Mouse (Mus musculus) MEL (cell line): ENCODE measurements around the gene Tas2r143. TPM values are rescaled to one million over a fixed set of nuclear protein-coding genes. Genes with fewer than 3 reads are reported as not detected.

Experiments
- DNase-seq: peaks from one replicate; pipeline ENCODE4 v3.0.0; 2011; ENCODE audit warnings: low read depth, low spot score
- H3K27ac ChIP-seq: 2 replicates; pipeline ENCODE4 v1.5.1; 2012; ENCODE audit warnings: low read depth, mild to moderate bottlenecking, control low read depth, low read length, moderate library complexity; ENCODE audit not compliant: control insufficient read depth
- H3K27me3 ChIP-seq, 2 experiments: fragments of 150-350 bp in 1 of 2; sonication (generic) in 1 of 2; 2 replicates each; pipeline ENCODE4 v1.6.1; 2012; ENCODE audit warnings: low read length in 2 of 2, mild to moderate bottlenecking in 2 of 2, improper control_type of control experiment in 1 of 2, moderate library complexity in 1 of 2; ENCODE audit not compliant: insufficient read depth in 2 of 2, control insufficient read depth in 1 of 2
- H3K36me3 ChIP-seq, 2 experiments: 2 replicates each; pipeline ENCODE4 v1.6.1; 2012 to 2014; ENCODE audit warnings: low read length in 2 of 2, improper control_type of control experiment in 1 of 2, inconsistent platforms in 1 of 2, mild to moderate bottlenecking in 1 of 2; ENCODE audit not compliant: insufficient read depth in 2 of 2, control insufficient read depth in 1 of 2
- H3K4me1 ChIP-seq, 2 experiments: fragments of 150-350 bp in 1 of 2; sonication (generic) in 1 of 2; 2 replicates each; pipeline ENCODE4 v1.6.1; 2012; ENCODE audit warnings: low read length in 2 of 2, improper control_type of control experiment in 1 of 2, mild to moderate bottlenecking in 1 of 2; ENCODE audit not compliant: insufficient read depth in 2 of 2, control insufficient read depth in 1 of 2
- H3K4me3 ChIP-seq, 2 experiments: fragments of 150-350 bp in 1 of 2; sonication (generic) in 1 of 2; 2 replicates each; pipeline ENCODE4 v1.5.1; 2012; ENCODE audit warnings: low read depth in 2 of 2, low read length in 2 of 2, mild to moderate bottlenecking in 2 of 2, moderate library complexity in 2 of 2, control low read depth in 1 of 2, improper control_type of control experiment in 1 of 2; ENCODE audit not compliant: control insufficient read depth in 1 of 2, insufficient read depth in 1 of 2
- H3K79me2 ChIP-seq: 2 replicates; pipeline ENCODE4 v1.6.1; 2012; ENCODE audit warnings: mild to moderate bottlenecking, low read length, moderate library complexity; ENCODE audit not compliant: control insufficient read depth, poor library complexity, insufficient read depth
- H3K9ac ChIP-seq: 2 replicates; pipeline ENCODE4 v1.6.1; 2012; ENCODE audit warnings: low read depth, mild to moderate bottlenecking, control low read depth, low read length, moderate library complexity; ENCODE audit not compliant: control insufficient read depth, poor library complexity, severe bottlenecking
- H3K9me3 ChIP-seq: fragments of 150-350 bp; sonication (generic); replicated peaks from 2 replicates; pipeline ENCODE4 v1.6.1; 2012; ENCODE audit warnings: mild to moderate bottlenecking, low read length, improper control_type of control experiment, moderate library complexity; ENCODE audit not compliant: insufficient read depth
- CHD1 ChIP-seq: IDR thresholded peaks from 2 replicates; pipeline ENCODE4 v1.6.1; 2012; ENCODE audit warnings: low read depth, mild to moderate bottlenecking, inconsistent platforms, low read length, improper control_type of control experiment
- CHD2 ChIP-seq: IDR thresholded peaks from 2 replicates; pipeline ENCODE4 v1.6.1; 2011; ENCODE audit warnings: low read length, improper control_type of control experiment
- EP300 ChIP-seq, 2 experiments: IDR thresholded peaks; 2 replicates each; pipeline ENCODE4 v1.6.1; 2011; ENCODE audit warnings: improper control_type of control experiment in 2 of 2, low read length in 2 of 2, low read depth in 1 of 2, mild to moderate bottlenecking in 1 of 2
- GATA1 ChIP-seq: IDR thresholded peaks from 2 replicates; pipeline ENCODE4 v1.6.1; 2011; ENCODE audit warnings: low read depth, low read length, improper control_type of control experiment
- KAT2A ChIP-seq: conservative IDR thresholded peaks from 2 replicates; pipeline ENCODE4 v1.6.1; 2012; ENCODE audit warnings: low read depth, low read length, improper control_type of control experiment, inconsistent platforms
- MAZ ChIP-seq: IDR thresholded peaks from 2 replicates; pipeline ENCODE4 v1.6.1; 2012; ENCODE audit warnings: low read depth, mild to moderate bottlenecking, inconsistent platforms, low read length, improper control_type of control experiment
- MXI1 ChIP-seq: IDR thresholded peaks from 2 replicates; pipeline ENCODE4 v1.6.1; 2011; ENCODE audit warnings: mild to moderate bottlenecking, low read depth, low read length, improper control_type of control experiment
- MYB ChIP-seq: IDR thresholded peaks from 2 replicates; pipeline ENCODE4 v1.6.1; 2011; ENCODE audit warnings: mild to moderate bottlenecking, low read depth, low read length, improper control_type of control experiment
- NRF1 ChIP-seq: IDR thresholded peaks from 2 replicates; pipeline ENCODE4 v1.6.1; 2014; ENCODE audit warnings: low read depth, mild to moderate bottlenecking, inconsistent platforms, low read length, improper control_type of control experiment, moderate library complexity; ENCODE audit not compliant: poor library complexity, insufficient read depth, severe bottlenecking
- POLR2AphosphoS5 ChIP-seq: IDR thresholded peaks from 2 replicates; pipeline ENCODE4 v1.6.1; 2012; ENCODE audit warnings: low read depth, borderline replicate concordance, mild to moderate bottlenecking, inconsistent platforms, low read length, moderate library complexity, mixed read lengths
- TAL1 ChIP-seq: IDR thresholded peaks from 2 replicates; pipeline ENCODE4 v1.6.1; 2012; ENCODE audit warnings: mild to moderate bottlenecking, inconsistent platforms, low read length, moderate library complexity, mixed read lengths
- TCF12 ChIP-seq: IDR thresholded peaks from 2 replicates; pipeline ENCODE4 v1.6.1; 2014; ENCODE audit warnings: low read depth, mild to moderate bottlenecking, inconsistent platforms, low read length, improper control_type of control experiment, moderate library complexity
- ZC3H11A ChIP-seq: IDR thresholded peaks from 2 replicates; pipeline ENCODE4 v1.6.1; 2012; ENCODE audit warnings: low read depth, mild to moderate bottlenecking, inconsistent platforms, low read length, improper control_type of control experiment
- ZKSCAN1 ChIP-seq: IDR thresholded peaks from 2 replicates; pipeline ENCODE4 v1.6.1; 2012; ENCODE audit warnings: low read depth, mild to moderate bottlenecking, inconsistent platforms, low read length, improper control_type of control experiment, moderate library complexity
- ZMIZ1 ChIP-seq: IDR thresholded peaks from 2 replicates; pipeline ENCODE4 v1.6.1; 2012; ENCODE audit warnings: low read depth, mild to moderate bottlenecking, inconsistent platforms, low read length, improper control_type of control experiment, moderate library complexity
- polyA plus RNA-seq, 2 experiments: library from polyadenylated mRNA; stranded (reverse) in 1 of 2; unstranded in 1 of 2; fragments of >175 nt in 1 of 2; fragments of >200 nt in 1 of 2; gene quantifications; 2 replicates each; pipeline versions ENCODE4 v1.2.1 to v1.2.4; 2012; ENCODE audit warnings: low replicate concordance in 2 of 2, low read depth in 1 of 2; ENCODE audit not compliant: insufficient read length in 2 of 2, insufficient read depth in 1 of 2, missing spikeins in 1 of 2
- total RNA-seq: library from RNA; depleted of rRNA; stranded (reverse); fragments of 300-350 nt; gene quantifications from 2 replicates; pipeline ENCODE4 v1.2.3, GENCODE M21; 2012

Tas2r143 gene
- total and polyA plus RNA-seq, 3 experiments: not detected

DNA sequence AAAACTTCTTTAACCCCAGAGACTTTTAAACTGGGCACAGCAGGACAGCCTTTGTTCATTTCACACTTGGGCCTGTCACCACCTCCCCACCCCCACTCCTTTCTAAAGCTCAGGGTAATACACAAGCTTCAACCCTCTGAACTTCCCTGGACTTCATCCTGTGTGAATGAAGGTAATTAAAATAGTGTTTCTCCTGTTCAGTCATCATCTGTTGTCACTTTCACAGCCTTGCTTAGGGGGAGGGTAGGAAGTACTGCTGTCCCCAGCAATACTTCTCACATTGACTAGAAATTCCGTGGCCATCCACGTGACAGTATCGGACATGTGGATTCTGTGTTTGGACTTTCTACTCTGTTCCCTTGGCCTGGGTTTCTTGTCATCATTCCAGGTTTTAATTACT lies 30.2 kb upstream of the Tas2r143 start:
- peaks cover 0 to 2% of the 10 kb centered on the region in 2 experiments; a peak in 2 of 4 replicates for H3K27me3 ChIP-seq
- TF ChIP-seq MXI1 (no peak), KAT2A (no peak), ZKSCAN1 (no peak), GATA1 (no peak), CHD2 (no peak), CHD1 (no peak), MAZ (no peak)
- no peak overlapping the region for H3K4me3 ChIP-seq
- H3K4me1 ChIP-seq: no peaks in the 10 kb centered on the region; a peak in 1 of 4 replicates
- H3K27ac ChIP-seq: no peak overlapping the region
- no peaks in the 10 kb centered on the region for H3K79me2 ChIP-seq
- no peaks in the 10 kb centered on the region for H3K36me3 ChIP-seq
- no peak for DNase-seq
- no peaks in the 10 kb centered on the region for H3K9me3 ChIP-seq
- no peak overlapping the region for H3K9ac ChIP-seq

DNA sequence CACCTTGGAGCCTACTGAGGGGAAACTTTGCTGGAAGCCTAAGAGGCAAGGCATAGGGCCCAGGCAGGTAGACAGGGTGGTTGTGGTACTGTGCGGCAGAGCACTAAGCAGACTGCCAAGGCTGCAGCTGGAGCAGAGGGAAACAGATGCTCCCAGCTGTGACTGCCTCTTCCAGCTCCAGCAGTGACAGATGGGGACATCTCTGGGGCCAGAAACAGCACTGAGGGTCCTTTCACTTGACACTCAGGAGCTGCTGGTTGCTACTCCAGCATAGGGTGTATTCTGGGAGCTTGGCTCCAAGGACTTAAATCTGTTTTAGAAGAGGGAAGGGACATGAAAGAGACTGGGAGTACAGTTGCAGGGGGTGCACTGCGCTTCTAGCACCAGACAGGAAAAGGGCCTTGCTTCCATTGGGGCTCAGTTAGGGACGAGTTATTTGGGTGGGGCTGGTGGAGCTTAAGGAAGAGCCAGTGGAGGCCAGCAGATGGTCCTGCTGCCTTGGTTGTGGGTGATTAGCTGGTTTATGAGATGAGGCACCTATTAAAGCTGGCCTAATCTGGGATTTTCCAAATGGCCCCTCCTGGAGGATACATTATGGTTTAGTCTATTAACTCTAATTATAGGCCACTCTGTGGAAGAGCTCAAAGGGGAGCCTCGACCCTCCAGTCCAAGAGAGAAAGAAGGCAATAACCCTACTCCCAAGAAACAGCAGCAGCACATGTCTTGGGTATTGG lies 29.2 kb upstream of the Tas2r143 start:
- no peak overlapping the region for H3K9ac ChIP-seq
- no peak for DNase-seq
- H3K27me3 ChIP-seq: peaks cover 0 to 2% of the 10 kb centered on the region in 2 experiments; a peak in 2 of 4 replicates
- no peaks in the 10 kb centered on the region; a peak in 1 of 4 replicates for H3K4me1 ChIP-seq
- no peaks in the 10 kb centered on the region for H3K36me3 ChIP-seq
- no peak overlapping the region for H3K27ac ChIP-seq
- TF ChIP-seq ZC3H11A: no peak
- H3K4me3 ChIP-seq: no peak overlapping the region
- H3K9me3 ChIP-seq: no peaks in the 10 kb centered on the region
- no peaks in the 10 kb centered on the region for H3K79me2 ChIP-seq

DNA sequence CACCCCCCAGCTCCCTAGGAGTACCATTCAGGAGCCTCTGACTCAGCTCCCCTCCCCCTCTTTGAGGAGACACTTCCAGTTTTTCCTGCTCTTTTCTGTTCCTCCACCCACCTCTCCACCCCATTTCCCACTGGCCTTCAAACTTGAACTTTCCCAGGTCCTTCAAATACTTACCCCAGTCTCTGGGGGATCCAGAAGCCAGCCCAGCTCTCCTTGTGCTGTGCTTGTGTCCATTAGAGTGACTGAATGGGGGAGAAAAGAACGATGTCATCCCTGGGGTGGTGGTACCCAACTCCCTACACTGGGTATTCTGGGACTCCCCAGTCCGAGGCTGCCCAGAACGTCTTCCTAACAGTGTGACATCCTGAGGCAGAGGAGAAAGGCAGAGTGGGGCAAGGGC lies 28.0 kb upstream of the Tas2r143 start:
- Histone ChIP-seq H3K36me3 (no peaks in the 10 kb centered on the region), H3K27me3 (peaks cover 0 to 2% of the 10 kb centered on the region in 2 experiments; a peak in 2 of 4 replicates), H3K27ac (no peak overlapping the region), H3K9me3 (no peaks in the 10 kb centered on the region), H3K4me3 (no peak overlapping the region), H3K4me1 (no peaks in the 10 kb centered on the region; a peak in 1 of 4 replicates), H3K9ac (no peak overlapping the region), H3K79me2 (no peaks in the 10 kb centered on the region)
- DNase-seq: no peak
- TF ChIP-seq ZMIZ1 (no peak), MYB (no peak), TCF12 (no peak), POLR2AphosphoS5 (no peak), EP300 (IDR thresholded peaks at IDR 0.05; ENCODE audit: low read depth in 1 of 2, low read length in 2 of 2) (no peak), NRF1 (no peak), TAL1 (no peak), KAT2A (no peak), CHD1 (no peak)
